Mouse (Mus musculus): ENCODE results near the gene Nckap5. TPM values are rescaled to one million over a fixed set of nuclear protein-coding genes. Genes with fewer than 3 reads are reported as not detected.

The Nckap5 gene
- polyA plus RNA-seq, 1 experiment, result 0.11 TPM

GRCm38 (mm10) chr1:126005672-126006071 lies 824.9 kb downstream of the Nckap5 start:
- Histone ChIP-seq H3K4me2 (ENCODE audit: low read depth) (no peak overlapping the region), H3K4me3 (no peak overlapping the region), H3ac (ENCODE audit: control insufficient read depth, insufficient read length) (no peak overlapping the region), H3K36me3 (ENCODE audit: control insufficient read depth, insufficient read depth) (no peaks in the 10 kb centered on the region), H3K27me3 (ENCODE audit: control insufficient read depth, insufficient read depth, insufficient read length) (no peaks in the 10 kb centered on the region), H3K79me2 (ENCODE audit: control insufficient read depth, insufficient read depth) (no peaks in the 10 kb centered on the region)
- TF ChIP-seq E2F4 (IDR thresholded peaks at IDR 0.05; ENCODE audit: insufficient read depth), result no peak
- TF ChIP-seq POLR2A (IDR thresholded peaks at IDR 0.05; ENCODE audit: insufficient read length, low read depth), result no peak
- TF ChIP-seq MAX (IDR thresholded peaks at IDR 0.05; ENCODE audit: low read depth), result no peak
- no peak for TF ChIP-seq TCF12 (IDR thresholded peaks at IDR 0.05; ENCODE audit: insufficient read depth, poor library complexity, severe bottlenecking)
- TF ChIP-seq TCF3 (IDR thresholded peaks at IDR 0.05; ENCODE audit: insufficient read length, low read depth), result no peak
- no peak for TF ChIP-seq SRF (IDR thresholded peaks at IDR 0.05; ENCODE audit: control insufficient read depth, insufficient read length, low read depth)

GRCm38 (mm10) chr1:125996540-125996939 lies 834.1 kb downstream of the Nckap5 start:
- Histone ChIP-seq H3K27me3 (ENCODE audit: control insufficient read depth, insufficient read depth, insufficient read length) (no peaks in the 10 kb centered on the region), H3K36me3 (ENCODE audit: control insufficient read depth, insufficient read depth) (no peaks in the 10 kb centered on the region)
- TF ChIP-seq SRF (IDR thresholded peaks at IDR 0.05; ENCODE audit: control insufficient read depth, insufficient read length, low read depth), result no peak

GRCm38 (mm10) chr1:125987803-125988202 lies 842.8 kb downstream of the Nckap5 start:
- H3K36me3 ChIP-seq (ENCODE audit: control insufficient read depth, insufficient read depth), result no peaks in the 10 kb centered on the region
- no peaks in the 10 kb centered on the region for H3K79me2 ChIP-seq (ENCODE audit: control insufficient read depth, insufficient read depth)
- H3K4me3 ChIP-seq, result no peak overlapping the region
- no peak overlapping the region for H3K4me2 ChIP-seq (ENCODE audit: low read depth)
- no peak overlapping the region for H3ac ChIP-seq (ENCODE audit: control insufficient read depth, insufficient read length)
- no peak for TF ChIP-seq POLR2A (IDR thresholded peaks at IDR 0.05; ENCODE audit: insufficient read length, low read depth)
- TF ChIP-seq E2F4 (IDR thresholded peaks at IDR 0.05; ENCODE audit: insufficient read depth), result no peak
- no peak for TF ChIP-seq POLR2AphosphoS2 (IDR thresholded peaks at IDR 0.05; ENCODE audit: insufficient read length, low read depth)
- no peak for TF ChIP-seq CEBPB (IDR thresholded peaks at IDR 0.05; ENCODE audit: insufficient read depth, poor library complexity, severe bottlenecking)
- no peak for TF ChIP-seq USF1 (IDR thresholded peaks at IDR 0.05; ENCODE audit: low read depth)
- no peak for TF ChIP-seq MYOD1 (IDR thresholded peaks at IDR 0.05; ENCODE audit: control insufficient read depth in 1 of 3, insufficient read length in 2 of 3, low read depth in 2 of 3)
- TF ChIP-seq MYOG (IDR thresholded peaks at IDR 0.05; ENCODE audit: control insufficient read depth in 1 of 3, insufficient read depth in 1 of 3, insufficient read length in 2 of 3, low read depth in 2 of 3), result no peak
- no peak for TF ChIP-seq REST (IDR thresholded peaks at IDR 0.05; ENCODE audit: insufficient read depth, insufficient read length)
- no peak for TF ChIP-seq TCF12 (IDR thresholded peaks at IDR 0.05; ENCODE audit: insufficient read depth, poor library complexity, severe bottlenecking)
- TF ChIP-seq TCF3 (IDR thresholded peaks at IDR 0.05; ENCODE audit: insufficient read length, low read depth), result no peak
- no peak for TF ChIP-seq MAX (IDR thresholded peaks at IDR 0.05; ENCODE audit: low read depth)
- TF ChIP-seq SRF (IDR thresholded peaks at IDR 0.05; ENCODE audit: control insufficient read depth, insufficient read length, low read depth), result no peak
- H3K27me3 ChIP-seq (ENCODE audit: control insufficient read depth, insufficient read depth, insufficient read length), result no peaks in the 10 kb centered on the region

More at GRCm38 (mm10) chr1:125996540-125996939, 834.1 kb downstream of the Nckap5 start:
- no peak overlapping the region for H3K4me3 ChIP-seq
- no peak overlapping the region for H3ac ChIP-seq (ENCODE audit: control insufficient read depth, insufficient read length)
- H3K79me2 ChIP-seq (ENCODE audit: control insufficient read depth, insufficient read depth), result no peaks in the 10 kb centered on the region
- no peak overlapping the region for H3K4me2 ChIP-seq (ENCODE audit: low read depth)

GRCm38 (mm10) chr1:125984570-125984969 lies 846.0 kb downstream of the Nckap5 start:
- no peaks in the 10 kb centered on the region for H3K36me3 ChIP-seq (ENCODE audit: control insufficient read depth, insufficient read depth)
- no peak overlapping the region for H3K4me3 ChIP-seq
- TF ChIP-seq REST (IDR thresholded peaks at IDR 0.05; ENCODE audit: insufficient read depth, insufficient read length) (no peak), CEBPB (IDR thresholded peaks at IDR 0.05; ENCODE audit: insufficient read depth, poor library complexity, severe bottlenecking) (no peak), MAX (IDR thresholded peaks at IDR 0.05; ENCODE audit: low read depth) (no peak), TCF3 (IDR thresholded peaks at IDR 0.05; ENCODE audit: insufficient read length, low read depth) (no peak), MYOD1 (IDR thresholded peaks at IDR 0.05; ENCODE audit: control insufficient read depth in 1 of 3, insufficient read length in 2 of 3, low read depth in 2 of 3) (no peak), TCF12 (IDR thresholded peaks at IDR 0.05; ENCODE audit: insufficient read depth, poor library complexity, severe bottlenecking) (no peak), SRF (IDR thresholded peaks at IDR 0.05; ENCODE audit: control insufficient read depth, insufficient read length, low read depth) (no peak), POLR2A (IDR thresholded peaks at IDR 0.05; ENCODE audit: insufficient read length, low read depth) (no peak), USF1 (IDR thresholded peaks at IDR 0.05; ENCODE audit: low read depth) (no peak), POLR2AphosphoS2 (IDR thresholded peaks at IDR 0.05; ENCODE audit: insufficient read length, low read depth) (no peak), MYOG (IDR thresholded peaks at IDR 0.05; ENCODE audit: control insufficient read depth in 1 of 3, insufficient read depth in 1 of 3, insufficient read length in 2 of 3, low read depth in 2 of 3) (no peak), E2F4 (IDR thresholded peaks at IDR 0.05; ENCODE audit: insufficient read depth) (no peak)
- no peaks in the 10 kb centered on the region for H3K27me3 ChIP-seq (ENCODE audit: control insufficient read depth, insufficient read depth, insufficient read length)
- no peaks in the 10 kb centered on the region for H3K79me2 ChIP-seq (ENCODE audit: control insufficient read depth, insufficient read depth)
- no peak overlapping the region for H3ac ChIP-seq (ENCODE audit: control insufficient read depth, insufficient read length)
- no peak overlapping the region for H3K4me2 ChIP-seq (ENCODE audit: low read depth)

- TF ChIP-seq TCF3 (IDR thresholded peaks at IDR 0.05; ENCODE audit: insufficient read length, low read depth) (no peak), POLR2A (IDR thresholded peaks at IDR 0.05; ENCODE audit: insufficient read length, low read depth) (no peak), REST (IDR thresholded peaks at IDR 0.05; ENCODE audit: insufficient read depth, insufficient read length) (no peak), SRF (IDR thresholded peaks at IDR 0.05; ENCODE audit: control insufficient read depth, insufficient read length, low read depth) (no peak), CEBPB (IDR thresholded peaks at IDR 0.05; ENCODE audit: insufficient read depth, poor library complexity, severe bottlenecking) (no peak), E2F4 (IDR thresholded peaks at IDR 0.05; ENCODE audit: insufficient read depth) (no peak), MYOG (IDR thresholded peaks at IDR 0.05; ENCODE audit: control insufficient read depth in 1 of 3, insufficient read depth in 1 of 3, insufficient read length in 2 of 3, low read depth in 2 of 3) (no peak), POLR2AphosphoS2 (IDR thresholded peaks at IDR 0.05; ENCODE audit: insufficient read length, low read depth) (no peak), MAX (IDR thresholded peaks at IDR 0.05; ENCODE audit: low read depth) (no peak), USF1 (IDR thresholded peaks at IDR 0.05; ENCODE audit: low read depth) (no peak), MYOD1 (IDR thresholded peaks at IDR 0.05; ENCODE audit: control insufficient read depth in 1 of 3, insufficient read length in 2 of 3, low read depth in 2 of 3) (no peak)
- no peak overlapping the region for H3K4me3 ChIP-seq
- H3K36me3 ChIP-seq (ENCODE audit: control insufficient read depth, insufficient read depth), result no peaks in the 10 kb centered on the region
- no peaks in the 10 kb centered on the region for H3K79me2 ChIP-seq (ENCODE audit: control insufficient read depth, insufficient read depth)
- no peak overlapping the region for H3K4me2 ChIP-seq (ENCODE audit: low read depth)
- no peaks in the 10 kb centered on the region for H3K27me3 ChIP-seq (ENCODE audit: control insufficient read depth, insufficient read depth, insufficient read length)
- no peak overlapping the region for H3ac ChIP-seq (ENCODE audit: control insufficient read depth, insufficient read length)
Observed at GRCm38 (mm10) chr1:125974649-125975048, 856.0 kb downstream of the Nckap5 start.

Data from myocyte (in vitro differentiated cells).